Mouse (Mus musculus): ENCODE measurements around the gene Gm5148.

GRCm38 (mm10) chr3:37707801-37708200, 16.5 kb downstream of the Gm5148 start:
- TF ChIP-seq CTCF (IDR thresholded peaks at IDR 0.05; ENCODE audit: control insufficient read depth, insufficient read depth, insufficient read length) (no peak), MAX (IDR thresholded peaks at IDR 0.05) (no peak), USF1 (IDR thresholded peaks at IDR 0.05; ENCODE audit: low read depth) (no peak), MYOG (IDR thresholded peaks at IDR 0.05; ENCODE audit: control insufficient read depth, extremely low read depth, insufficient read length) (no peak), MYOD1 (IDR thresholded peaks at IDR 0.05; ENCODE audit: control insufficient read depth, insufficient read length, low read depth) (no peak)

Data from C2C12 (cell line).